Mouse (Mus musculus): Measurements from ENCODE around the gene 3110009E18Rik. TPM values are rescaled to one million over a fixed set of nuclear protein-coding genes. Genes with fewer than 3 reads are reported as not detected.

3110009E18Rik gene
- total and polyA plus RNA-seq, 3 experiments = 15.1 to 16.5 TPM; not detected in 1

DNA sequence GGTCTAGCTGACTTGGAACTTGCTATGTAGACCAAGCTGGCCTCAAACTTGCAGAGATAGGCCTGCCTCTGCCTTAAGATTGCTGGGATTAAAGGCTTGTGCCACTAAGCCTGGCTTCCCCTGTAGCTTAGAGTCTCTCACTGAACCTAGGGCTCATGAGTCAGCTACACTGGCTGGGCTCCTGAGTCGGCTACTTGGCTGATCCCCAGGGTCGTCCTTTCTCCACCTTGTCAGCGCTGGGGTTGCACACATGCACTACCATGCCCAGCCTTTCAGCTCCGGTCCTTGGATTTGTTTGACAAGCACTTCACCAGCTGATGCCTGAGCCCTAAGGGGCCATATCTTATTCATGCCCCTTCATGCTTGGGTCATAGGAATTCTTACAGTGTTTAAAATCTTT lies 47.0 kb downstream of the 3110009E18Rik start:
- no peaks in the 10 kb centered on the region for H3K36me3 ChIP-seq (ENCODE audit: control insufficient read depth in 1 of 2, insufficient read depth in 2 of 2, low read length in 2 of 2)
- H3K27me3 ChIP-seq (ENCODE audit: control insufficient read depth in 1 of 2, insufficient read depth in 2 of 2, low read length in 2 of 2) = no peaks in the 10 kb centered on the region
- TF ChIP-seq TBP (IDR thresholded peaks at IDR 0.05; ENCODE audit: low read depth, low read length) (no peak), MXI1 (IDR thresholded peaks at IDR 0.05; ENCODE audit: low read depth, low read length) (no peak), TCF12 (IDR thresholded peaks at IDR 0.05; ENCODE audit: low read depth, low read length) (no peak), POLR2AphosphoS2 (IDR thresholded peaks at IDR 0.05; ENCODE audit: low read length) (no peak), RCOR1 (IDR thresholded peaks at IDR 0.05; ENCODE audit: low read depth, low read length) (no peak), TAL1 (IDR thresholded peaks at IDR 0.05; ENCODE audit: low read length) (no peak), UBTF (IDR thresholded peaks at IDR 0.05; ENCODE audit: borderline replicate concordance, insufficient read depth, low read depth, low read length) (no peak), SIN3A (IDR thresholded peaks at IDR 0.05; ENCODE audit: low read length) (no peak), CHD1 (IDR thresholded peaks at IDR 0.05; ENCODE audit: low read depth, low read length) (no peak), NRF1 (IDR thresholded peaks at IDR 0.05; ENCODE audit: insufficient read depth, low read depth, low read length, poor library complexity, severe bottlenecking) (no peak), E2F4 (IDR thresholded peaks at IDR 0.05; ENCODE audit: borderline replicate concordance, low read depth, low read length) (no peak), MAFK (IDR thresholded peaks at IDR 0.05; ENCODE audit: borderline replicate concordance, low read depth, low read length) (no peak), MAZ (IDR thresholded peaks at IDR 0.05; ENCODE audit: low read depth, low read length) (no peak), ZNF384 (IDR thresholded peaks at IDR 0.05; ENCODE audit: low read depth, low read length) (no peak), SMC3 (IDR thresholded peaks at IDR 0.05; ENCODE audit: low read depth, low read length) (no peak), JUND (IDR thresholded peaks at IDR 0.05; ENCODE audit: low read depth, low read length) (no peak), ETS1 (IDR thresholded peaks at IDR 0.05; ENCODE audit: low read depth, low read length) (no peak), NELFE (IDR thresholded peaks at IDR 0.05; ENCODE audit: low read depth, low read length) (no peak), POLR2A (IDR thresholded peaks at IDR 0.05; ENCODE audit: control insufficient read depth in 1 of 2, insufficient read depth in 1 of 2, low read depth in 1 of 2, low read length in 2 of 2, poor library complexity in 1 of 2) (no peak), ZMIZ1 (IDR thresholded peaks at IDR 0.05; ENCODE audit: low read depth, low read length) (no peak)
- DNase-seq (ENCODE audit: low read depth, low spot score) = no peak
- no peaks in the 10 kb centered on the region for H3K79me2 ChIP-seq (ENCODE audit: control insufficient read depth, insufficient read depth, low read length, poor library complexity)
- H3K4me1 ChIP-seq (ENCODE audit: control insufficient read depth in 1 of 2, insufficient read depth in 2 of 2, low read length in 2 of 2) = no peaks in the 10 kb centered on the region
- no peaks in the 10 kb centered on the region for H3K9me3 ChIP-seq (replicated peaks; ENCODE audit: insufficient read depth, low read length)
- H3K9ac ChIP-seq (ENCODE audit: control insufficient read depth, low read depth, low read length, poor library complexity, severe bottlenecking) = no peak overlapping the region
- no peak overlapping the region for H3K4me3 ChIP-seq (ENCODE audit: control insufficient read depth in 1 of 2, insufficient read depth in 1 of 2, low read depth in 2 of 2, low read length in 2 of 2)
- no peak overlapping the region for H3K27ac ChIP-seq (ENCODE audit: control insufficient read depth, low read depth, low read length)

DNA sequence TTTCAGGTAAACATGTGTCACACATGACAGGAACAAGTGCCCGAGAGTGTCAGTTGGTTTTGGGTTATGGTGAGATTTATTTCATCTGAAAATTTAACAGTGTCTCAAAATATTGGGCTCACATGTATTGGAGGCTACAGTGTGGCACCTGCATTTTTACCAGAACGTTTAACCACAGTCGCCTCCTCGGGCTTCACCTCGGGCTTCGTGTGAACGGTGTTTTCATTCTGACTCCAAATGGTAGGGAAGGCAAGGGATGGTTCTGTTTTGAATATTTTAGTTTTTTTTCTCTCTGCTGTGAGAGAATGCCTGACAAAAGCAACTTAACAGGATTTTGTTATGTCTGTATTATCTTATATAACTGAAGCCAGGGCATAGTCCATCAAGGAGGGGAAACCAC lies 47.7 kb downstream of the 3110009E18Rik start:
- Histone ChIP-seq H3K79me2 (ENCODE audit: control insufficient read depth, insufficient read depth, low read length, poor library complexity) (no peaks in the 10 kb centered on the region), H3K9ac (ENCODE audit: control insufficient read depth, low read depth, low read length, poor library complexity, severe bottlenecking) (no peak overlapping the region), H3K4me1 (ENCODE audit: control insufficient read depth in 1 of 2, insufficient read depth in 2 of 2, low read length in 2 of 2) (no peaks in the 10 kb centered on the region), H3K36me3 (ENCODE audit: control insufficient read depth in 1 of 2, insufficient read depth in 2 of 2, low read length in 2 of 2) (no peaks in the 10 kb centered on the region), H3K27ac (ENCODE audit: control insufficient read depth, low read depth, low read length) (no peak overlapping the region), H3K9me3 (replicated peaks; ENCODE audit: insufficient read depth, low read length) (no peaks in the 10 kb centered on the region), H3K4me3 (ENCODE audit: control insufficient read depth in 1 of 2, insufficient read depth in 1 of 2, low read depth in 2 of 2, low read length in 2 of 2) (no peak overlapping the region), H3K27me3 (ENCODE audit: control insufficient read depth in 1 of 2, insufficient read depth in 2 of 2, low read length in 2 of 2) (no peaks in the 10 kb centered on the region)
- DNase-seq (ENCODE audit: low read depth, low spot score) = no peak
- no peak for TF ChIP-seq MXI1 (IDR thresholded peaks at IDR 0.05; ENCODE audit: low read depth, low read length)
